Mouse (Mus musculus) 3T3-L1 (cell line): Measurements from ENCODE around the gene Minpp1.
"Not testable (repeated sequence)": the region's sequence is repeated elsewhere in the genome, so short reads cannot be mapped to it uniquely, and the experiment has no call there.

Experiments used
- DNase-seq: peaks from one replicate; pipeline ENCODE4 v3.0.0-alpha.2; 2015; ENCODE audit warnings: low read depth, low spot score

Minpp1 gene

GRCm38 (mm10) chr19:32485681-32486105 lies at the start of gene Minpp1:
Gene Minpp1 (plus strand): TSS chr19:32485769.
- peak; percentile 69 for DNase-seq

- no peak for DNase-seq
Measured at GRCm38 (mm10) chr19:32439356-32439755, 46.2 kb upstream of the Minpp1 start.

GRCm38 (mm10) chr19:32441568-32441967 lies 44.0 kb upstream of the Minpp1 start:
- no peak for DNase-seq

GRCm38 (mm10) chr19:32448931-32449330 lies 36.6 kb upstream of the Minpp1 start:
- DNase-seq = no peak

GRCm38 (mm10) chr19:32452231-32452630 lies 33.3 kb upstream of the Minpp1 start:
- DNase-seq = no peak

- DNase-seq = no peak
Measured at GRCm38 (mm10) chr19:32456744-32457143, 28.8 kb upstream of the Minpp1 start.

- not testable (repeated sequence) for DNase-seq
Measured at GRCm38 (mm10) chr19:32457631-32458030, 27.9 kb upstream of the Minpp1 start.

- DNase-seq = no peak
Measured at GRCm38 (mm10) chr19:32463037-32463436, 22.5 kb upstream of the Minpp1 start.

- DNase-seq = no peak
Measured at GRCm38 (mm10) chr19:32465228-32465627, 20.3 kb upstream of the Minpp1 start.

GRCm38 (mm10) chr19:32466478-32466877 lies 19.1 kb upstream of the Minpp1 start, which contains the start of gene Rpl9-ps6:
Gene Rpl9-ps6 (minus strand): TSS chr19:32466578.
- no peak for DNase-seq

GRCm38 (mm10) chr19:32467325-32467724 lies 18.2 kb upstream of the Minpp1 start:
- DNase-seq = no peak

GRCm38 (mm10) chr19:32470059-32470497 lies 15.5 kb upstream of the Minpp1 start:
- DNase-seq = peak; percentile 93

GRCm38 (mm10) chr19:32470570-32471263 lies 14.9 kb upstream of the Minpp1 start:
- DNase-seq = no peak

- DNase-seq = no peak
Measured at GRCm38 (mm10) chr19:32476016-32476711, 9.4 kb upstream of the Minpp1 start.

- no peak for DNase-seq
Measured at GRCm38 (mm10) chr19:32476712-32477052, 8.9 kb upstream of the Minpp1 start.

GRCm38 (mm10) chr19:32480255-32480654 lies 5.3 kb upstream of the Minpp1 start:
- DNase-seq = no peak

- DNase-seq = no peak
Measured at GRCm38 (mm10) chr19:32480791-32481442, 4.7 kb upstream of the Minpp1 start.

- no peak for DNase-seq
Measured at GRCm38 (mm10) chr19:32481511-32481910, 4.1 kb upstream of the Minpp1 start.

GRCm38 (mm10) chr19:32484941-32485660 lies 468 bp upstream of the Minpp1 start:
- peak; percentile 48 for DNase-seq

GRCm38 (mm10) chr19:32486106-32486724 lies 646 bp downstream of the Minpp1 start:
- peak; percentile 76 for DNase-seq

GRCm38 (mm10) chr19:32487595-32488255 lies 2.2 kb downstream of the Minpp1 start:
- DNase-seq = no peak
